Comparison of ENCODE assay signal across 8 mouse cellular contexts in genomic region chr2:164746693-164747092, GRCm38 (mm10). TPM values are rescaled to one million over a fixed set of nuclear protein-coding genes. Genes with fewer than 3 reads are reported as not detected.
A peak's percentile ranks its signal among the peaks of the same experiment; 100 is the strongest.
DNase-seq lines count a peak whose midpoint lies in the region; ATAC-seq lines count a peak whose summit lies in the region.

No protein-coding gene starts in this region.

- H3K27ac ChIP-seq in heart, embryonic 11.5 days (ENCODE audit: low read depth, low read length) = no peak overlapping the region
- no peak overlapping the region for H3K27ac ChIP-seq in forebrain, embryonic 13.5 days
- H3K27ac ChIP-seq in liver, embryonic 16.5 days (ENCODE audit: low read length) = peak overlapping the region; percentile 88

- H3K9ac ChIP-seq in heart, embryonic 11.5 days (ENCODE audit: low read depth, low read length) = peak overlapping the region; percentile 91
- H3K9ac ChIP-seq in forebrain, embryonic 13.5 days = peak overlapping the region; percentile 94
- peak overlapping the region; percentile 94 for H3K9ac ChIP-seq in liver, embryonic 16.5 days (ENCODE audit: low read depth, low read length)

- no peak for ATAC-seq in heart, embryonic 11.5 days (replicated peaks; ENCODE audit: insufficient number of reproducible peaks, low FRiP score, low TSS enrichment)
- ATAC-seq in forebrain, embryonic 13.5 days = no peak
- peak; percentile 30 for ATAC-seq in liver, embryonic 16.5 days (ENCODE audit: low read depth)

- peaks cover 12% of the 10 kb centered on the region for H3K4me1 ChIP-seq in heart, embryonic 11.5 days (ENCODE audit: control insufficient read depth, insufficient read depth, low read length)
- peaks cover 28% of the 10 kb centered on the region for H3K4me1 ChIP-seq in forebrain, embryonic 13.5 days
- peaks cover 32% of the 10 kb centered on the region for H3K4me1 ChIP-seq in liver, embryonic 16.5 days (ENCODE audit: control insufficient read depth, low read depth, low read length)

- 44% methylated on average over 8 of the region's 8 CpGs for WGBS in heart, embryonic 11.5 days (ENCODE audit: insufficient replicate concordance)
- WGBS in forebrain, embryonic 13.5 days = 56% methylated on average over 8 of the region's 8 CpGs
- WGBS in liver, embryonic 16.5 days (ENCODE audit: insufficient replicate concordance) = 30% methylated on average over 8 of the region's 8 CpGs

- peaks cover 7% of the 10 kb centered on the region; the same call in 1 of the 2 replicates for H3K36me3 ChIP-seq in heart, embryonic 11.5 days (ENCODE audit: control insufficient read depth, insufficient read depth, low read length)
- H3K36me3 ChIP-seq in forebrain, embryonic 13.5 days (ENCODE audit: poor library complexity, severe bottlenecking) = peaks cover 41% of the 10 kb centered on the region
- peaks cover 34% of the 10 kb centered on the region for H3K36me3 ChIP-seq in liver, embryonic 16.5 days (ENCODE audit: control insufficient read depth, insufficient read depth)

- H3K27me3 ChIP-seq in heart, embryonic 11.5 days (ENCODE audit: control insufficient read depth, insufficient read depth, low read length) = no peaks in the 10 kb centered on the region
- no peaks in the 10 kb centered on the region for H3K27me3 ChIP-seq in forebrain, embryonic 13.5 days
- H3K27me3 ChIP-seq in liver, embryonic 16.5 days (ENCODE audit: control insufficient read depth, insufficient read depth, low read depth, low read length) = no peaks in the 10 kb centered on the region

- peak overlapping the region; percentile 87 for H3K4me2 ChIP-seq in heart, embryonic 11.5 days
- H3K4me2 ChIP-seq in forebrain, embryonic 13.5 days = peak overlapping the region; percentile 94
- H3K4me2 ChIP-seq in liver, embryonic 16.5 days (ENCODE audit: low read depth, low read length) = peak overlapping the region; percentile 95

- peak overlapping the region; percentile 75 for H3K4me3 ChIP-seq in heart, embryonic 11.5 days (ENCODE audit: low read depth, low read length)
- H3K4me3 ChIP-seq in forebrain, embryonic 13.5 days = peak overlapping the region; percentile 88
- H3K4me3 ChIP-seq in liver, embryonic 16.5 days (ENCODE audit: low read depth, low read length) = peak overlapping the region; percentile 87

- no peaks in the 10 kb centered on the region for H3K9me3 ChIP-seq in heart, embryonic 11.5 days (replicated peaks; ENCODE audit: control insufficient read depth, low read length)
- no peaks in the 10 kb centered on the region for H3K9me3 ChIP-seq in forebrain, embryonic 13.5 days (replicated peaks)
- no peaks in the 10 kb centered on the region for H3K9me3 ChIP-seq in liver, embryonic 16.5 days (replicated peaks; ENCODE audit: control insufficient read depth, low read length)

- DNase-seq in heart, postnatal 14 days = no peak
- DNase-seq in CD4-positive, CD25-positive, alpha-beta regulatory T cell, adult 2 months (ENCODE audit: low read depth, low spot score) = peak; percentile 59
- no peak for DNase-seq in ovary, adult 18-20 months (ENCODE audit: low spot score)
- no peak for DNase-seq in left cerebral cortex, postnatal 10 days (ENCODE audit: extremely low spot score in 1 of 2, low spot score in 2 of 2)
- no peak for DNase-seq in MN1 (ENCODE audit: low spot score)

- intact Hi-C loops in heart, postnatal 14 days (cut with DNase I) = loop anchor here (5.0 kb wide), 1 partner anchor 41 kb away; the partner anchor contains the start of gene Snx21
- intact Hi-C loops in left cerebral cortex, postnatal 10 days (cut with DNase I) = no loop called here

RNA-seq across cellular contexts. Expression of gene Dnttip1, which starts 0.9 kb away (rescaled TPM):
- polyA plus RNA-seq in heart, embryonic 11.5 days (2014; fragmentation: Nextera tagmentation; extraction: Ambion mirVana) = 52.6 and 57.3 TPM in 2 replicates
- 10 to 100 TPM; 29.4 to 30.2 TPM for total RNA-seq in heart, postnatal 14 days (2021)
- polyA plus RNA-seq in forebrain, embryonic 13.5 days (2015; fragmentation: Nextera tagmentation; extraction: Ambion mirVana) = 75.2 and 80.2 TPM in 2 replicates
- 40.1 and 43.1 TPM in 2 replicates for polyA plus RNA-seq in liver, embryonic 16.5 days (2015; fragmentation: Nextera tagmentation; extraction: Ambion mirVana)
- 10 to 100 TPM; 32.7 to 34.1 TPM for total RNA-seq in left cerebral cortex, postnatal 10 days (2021)

RNA-seq across cellular contexts. Expression of gene Wfdc3, which starts 1.0 kb away (rescaled TPM):
- polyA plus RNA-seq in heart, embryonic 11.5 days (2014; fragmentation: Nextera tagmentation; extraction: Ambion mirVana) = 0.19 TPM in 1 of 2 replicates, not detected in the other
- under 1 TPM; 0.22 to 0.33 TPM for total RNA-seq in heart, postnatal 14 days (2021)
- 0.92 and 1.4 TPM in 2 replicates for polyA plus RNA-seq in forebrain, embryonic 13.5 days (2015; fragmentation: Nextera tagmentation; extraction: Ambion mirVana)
- polyA plus RNA-seq in liver, embryonic 16.5 days (2015; fragmentation: Nextera tagmentation; extraction: Ambion mirVana) = 1.5 and 1.7 TPM in 2 replicates
- total RNA-seq in left cerebral cortex, postnatal 10 days (2021) = 1 to 10 TPM in 1 of 2 experiments, under 1 TPM in 1; 0.94 to 1.1 TPM

RNA-seq across cellular contexts. Expression of gene Ube2c, which starts 23.0 kb away (rescaled TPM):
- 449 and 506 TPM in 2 replicates for polyA plus RNA-seq in heart, embryonic 11.5 days (2014; fragmentation: Nextera tagmentation; extraction: Ambion mirVana)
- 10 to 100 TPM; 10.8 to 19.5 TPM for total RNA-seq in heart, postnatal 14 days (2021)
- polyA plus RNA-seq in forebrain, embryonic 13.5 days (2015; fragmentation: Nextera tagmentation; extraction: Ambion mirVana) = 476 and 507 TPM in 2 replicates
- 632 and 661 TPM in 2 replicates for polyA plus RNA-seq in liver, embryonic 16.5 days (2015; fragmentation: Nextera tagmentation; extraction: Ambion mirVana)
- total RNA-seq in left cerebral cortex, postnatal 10 days (2021) = 1 to 10 TPM; 4.1 to 6.4 TPM

RNA-seq across cellular contexts. Expression of gene Spint5, which starts 31.6 kb away (rescaled TPM):
- polyA plus RNA-seq in heart, embryonic 11.5 days (2014; fragmentation: Nextera tagmentation; extraction: Ambion mirVana) = not detected in 2 replicates
- not detected for total RNA-seq in heart, postnatal 14 days (2021)
- polyA plus RNA-seq in forebrain, embryonic 13.5 days (2015; fragmentation: Nextera tagmentation; extraction: Ambion mirVana) = not detected in 2 replicates
- polyA plus RNA-seq in liver, embryonic 16.5 days (2015; fragmentation: Nextera tagmentation; extraction: Ambion mirVana) = not detected in 2 replicates
- not detected for total RNA-seq in left cerebral cortex, postnatal 10 days (2021)

RNA-seq across cellular contexts. Expression of gene Tnnc2, which starts 33.1 kb away (rescaled TPM):
- 0.48 and 1.4 TPM in 2 replicates for polyA plus RNA-seq in heart, embryonic 11.5 days (2014; fragmentation: Nextera tagmentation; extraction: Ambion mirVana)
- not detected for total RNA-seq in heart, postnatal 14 days (2021)
- not detected in 2 replicates for polyA plus RNA-seq in forebrain, embryonic 13.5 days (2015; fragmentation: Nextera tagmentation; extraction: Ambion mirVana)
- 29.4 and 67.5 TPM in 2 replicates for polyA plus RNA-seq in liver, embryonic 16.5 days (2015; fragmentation: Nextera tagmentation; extraction: Ambion mirVana)
- total RNA-seq in left cerebral cortex, postnatal 10 days (2021) = not detected
